Mouse (Mus musculus): ENCODE measurements around the gene Cbarp.
"Not testable (repeated sequence)": the region's sequence is repeated elsewhere in the genome, so short reads cannot be mapped to it uniquely, and the experiment has no call there.

Cbarp gene

GRCm38 (mm10) chr10:80170052-80170451, 29.4 kb upstream of the Cbarp start:
- ATAC-seq (ENCODE audit: low TSS enrichment): no peak

- no peak for ATAC-seq (ENCODE audit: low TSS enrichment)
Observed at GRCm38 (mm10) chr10:80169651-80170050, 29.0 kb upstream of the Cbarp start.

GRCm38 (mm10) chr10:80169070-80169469, 28.4 kb upstream of the Cbarp start:
- no peak for ATAC-seq (ENCODE audit: low TSS enrichment)

- no peak for ATAC-seq (ENCODE audit: low TSS enrichment)
Observed at GRCm38 (mm10) chr10:80168038-80168661, 27.5 kb upstream of the Cbarp start.

- ATAC-seq (ENCODE audit: low TSS enrichment): peak; percentile 58
Observed at GRCm38 (mm10) chr10:80167460-80168037, 26.9 kb upstream of the Cbarp start.

- ATAC-seq (ENCODE audit: low TSS enrichment): not testable (repeated sequence)
Observed at GRCm38 (mm10) chr10:80166136-80166535, 25.5 kb upstream of the Cbarp start.

- peak; percentile 17; the same call in 1 of the 2 replicates for ATAC-seq (ENCODE audit: low TSS enrichment)
Observed at GRCm38 (mm10) chr10:80165392-80166128, 24.9 kb upstream of the Cbarp start, which contains the start of gene Cirbp. Cirbp (plus strand) TSS chr10:80165985.

- peak; percentile 48 for ATAC-seq (ENCODE audit: low TSS enrichment)
Observed at GRCm38 (mm10) chr10:80164998-80165344, 24.3 kb upstream of the Cbarp start.

GRCm38 (mm10) chr10:80164161-80164997, 23.7 kb upstream of the Cbarp start:
- no peak; the same call in 1 of the 2 replicates for ATAC-seq (ENCODE audit: low TSS enrichment)

GRCm38 (mm10) chr10:80163721-80164120, 23.1 kb upstream of the Cbarp start:
- no peak for ATAC-seq (ENCODE audit: low TSS enrichment)

GRCm38 (mm10) chr10:80162716-80163299, 22.2 kb upstream of the Cbarp start:
- ATAC-seq (ENCODE audit: low TSS enrichment): no peak

- no peak for ATAC-seq (ENCODE audit: low TSS enrichment)
Observed at GRCm38 (mm10) chr10:80162243-80162608, 21.6 kb upstream of the Cbarp start.

- ATAC-seq (ENCODE audit: low TSS enrichment): no peak
Observed at GRCm38 (mm10) chr10:80161522-80162242, 21.0 kb upstream of the Cbarp start.

GRCm38 (mm10) chr10:80160455-80161371, 20.1 kb upstream of the Cbarp start:
- ATAC-seq (ENCODE audit: low TSS enrichment): no peak

- ATAC-seq (ENCODE audit: low TSS enrichment): peak; percentile 72
Observed at GRCm38 (mm10) chr10:80159561-80160454, 19.2 kb upstream of the Cbarp start.

GRCm38 (mm10) chr10:80159021-80159560, 18.5 kb upstream of the Cbarp start:
- no peak for ATAC-seq (ENCODE audit: low TSS enrichment)

- no peak for ATAC-seq (ENCODE audit: low TSS enrichment)
Observed at GRCm38 (mm10) chr10:80158307-80158986, 17.8 kb upstream of the Cbarp start.

Data from frontal cortex, adult (tissue).